Mouse (Mus musculus) olfactory bulb, adult 2 months (tissue): ENCODE data around the gene Orai2.
"Not testable (repeated sequence)": the region's sequence is repeated elsewhere in the genome, so short reads cannot be mapped to it uniquely, and the experiment has no call there.

Experiments used
- CTCF ChIP-seq: fragments of 200-500 bp; IDR thresholded peaks from 2 replicates; pipeline ENCODE4 v1.5.1; 2012; ENCODE audit warnings: low read depth, mild to moderate bottlenecking, low read length, moderate library complexity; ENCODE audit not compliant: insufficient read depth
- POLR2A ChIP-seq: fragments of 200-500 bp; IDR thresholded peaks from 2 replicates; pipeline ENCODE4 v1.6.1; 2012; ENCODE audit warnings: mild to moderate bottlenecking, low read depth, low read length, moderate library complexity; ENCODE audit not compliant: insufficient read depth

- TF ChIP-seq POLR2A, CTCF: not testable (repeated sequence)
Observed at GRCm38 (mm10) chr5:136149134-136149576, 21.4 kb downstream of the Orai2 start.
